Mouse (Mus musculus) adrenal gland, adult (tissue): ENCODE data around the gene Satb2.
"Not testable (repeated sequence)": the region's sequence is repeated elsewhere in the genome, so short reads cannot be mapped to it uniquely, and the experiment has no call there.

Experiments
- DNase-seq, 2 experiments: peaks; one replicate each; pipeline ENCODE4 v3.0.0; 2022 to 2023; ENCODE audit warnings: low spot score in 1 of 2; ENCODE audit not compliant: inconsistent age in 2 of 2

Gene Satb2

DNA sequence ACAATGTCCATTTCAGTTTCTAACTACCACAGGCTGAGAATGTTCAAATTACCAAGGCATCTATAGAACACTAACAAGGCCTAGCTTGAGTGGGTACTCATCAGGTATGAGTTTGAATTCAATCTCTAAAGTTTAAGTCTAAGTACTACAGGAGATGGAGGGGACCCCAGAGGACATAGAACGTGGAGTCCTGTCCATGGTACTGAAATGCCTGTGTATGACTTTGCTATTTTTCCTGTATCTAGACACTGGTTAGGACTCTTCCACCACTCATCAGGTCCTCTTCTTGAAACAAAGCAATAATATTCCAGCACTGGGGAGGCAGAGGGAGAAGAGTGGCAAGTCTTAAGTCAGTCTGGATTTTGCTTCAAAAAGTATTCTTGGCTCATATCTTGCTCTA, 139.5 kb downstream of the Satb2 start:
- no peak for DNase-seq

DNA sequence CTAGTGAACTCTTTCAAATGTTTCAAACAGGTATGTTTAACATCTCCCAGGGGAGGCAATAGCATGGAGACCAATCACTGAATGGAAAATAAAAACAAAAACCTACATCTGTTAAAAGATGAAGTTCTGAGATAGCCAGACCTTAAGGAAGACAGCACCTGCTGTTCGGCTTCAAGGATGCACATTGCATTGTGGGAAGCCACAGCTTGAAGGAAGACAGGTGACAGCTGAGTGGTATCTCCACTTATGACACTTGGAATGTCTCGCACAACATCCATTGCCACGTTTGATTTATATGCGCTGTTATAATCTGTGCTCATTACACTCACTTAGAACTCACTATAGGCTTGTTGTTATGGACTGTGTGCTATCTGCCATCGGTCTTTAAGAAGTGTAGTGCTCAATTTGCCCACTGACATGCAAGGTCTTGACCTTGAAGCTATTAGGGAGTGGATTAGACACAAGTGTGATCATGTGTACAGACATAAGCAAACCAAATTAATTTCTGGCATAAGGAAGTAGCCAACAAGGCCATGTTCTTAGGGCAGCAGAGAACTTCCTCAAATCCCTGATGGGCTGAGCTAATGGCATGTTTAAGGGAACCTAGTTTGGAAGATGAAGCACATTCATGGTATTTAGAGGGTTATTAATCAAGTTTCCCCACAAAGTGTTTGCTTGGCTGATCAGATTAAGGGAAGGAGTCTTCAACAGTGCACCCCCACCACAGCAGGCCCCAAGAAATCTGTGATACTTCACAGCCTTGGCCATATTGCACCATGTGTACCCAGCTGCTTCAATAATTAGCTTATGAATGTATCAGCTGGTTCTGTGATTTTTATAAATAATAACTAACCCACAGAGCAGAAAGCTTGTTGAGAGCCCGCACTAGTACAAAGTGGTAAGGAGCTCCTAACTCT, 144.2 kb downstream of the Satb2 start:
- DNase-seq = no peak

DNA sequence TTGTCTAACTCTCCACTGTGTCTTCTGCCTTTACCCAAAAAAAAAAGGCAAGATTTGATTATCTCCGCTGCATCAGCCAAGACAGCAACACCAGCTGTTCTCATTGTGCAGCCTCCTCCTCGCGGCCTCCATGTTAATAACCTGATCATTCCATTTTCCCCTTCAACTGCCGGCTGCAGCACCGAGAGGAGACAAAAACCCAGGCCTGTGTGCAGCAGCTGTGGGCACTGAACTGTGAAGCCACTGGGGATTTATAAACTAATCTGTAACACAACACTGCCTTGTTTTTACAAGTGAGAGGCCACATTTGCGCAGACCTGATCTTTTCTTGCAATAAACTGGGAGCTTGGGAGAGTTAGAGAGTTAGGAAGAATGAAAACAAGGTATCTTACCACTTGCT, 145.1 kb downstream of the Satb2 start:
- DNase-seq = no peak

DNA sequence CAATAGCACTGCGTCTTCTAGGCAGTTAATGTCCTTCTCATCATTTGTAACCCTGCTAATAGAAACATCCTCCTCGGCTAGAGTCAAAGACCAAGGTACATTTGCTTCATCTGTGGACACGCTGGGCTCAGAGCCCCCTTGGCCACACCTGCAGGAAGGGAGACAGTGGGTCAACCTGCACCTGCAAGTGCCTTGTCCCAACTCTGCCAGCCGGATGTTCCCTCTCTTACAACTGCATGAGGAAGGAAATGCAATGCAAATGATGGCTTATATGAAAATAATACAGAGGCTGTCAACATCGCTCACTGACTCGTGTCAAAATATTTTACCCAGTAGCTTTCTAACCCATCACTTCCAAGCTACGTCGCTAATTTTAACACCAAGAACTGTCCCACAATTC, 145.7 kb downstream of the Satb2 start:
- DNase-seq = no peak

DNA sequence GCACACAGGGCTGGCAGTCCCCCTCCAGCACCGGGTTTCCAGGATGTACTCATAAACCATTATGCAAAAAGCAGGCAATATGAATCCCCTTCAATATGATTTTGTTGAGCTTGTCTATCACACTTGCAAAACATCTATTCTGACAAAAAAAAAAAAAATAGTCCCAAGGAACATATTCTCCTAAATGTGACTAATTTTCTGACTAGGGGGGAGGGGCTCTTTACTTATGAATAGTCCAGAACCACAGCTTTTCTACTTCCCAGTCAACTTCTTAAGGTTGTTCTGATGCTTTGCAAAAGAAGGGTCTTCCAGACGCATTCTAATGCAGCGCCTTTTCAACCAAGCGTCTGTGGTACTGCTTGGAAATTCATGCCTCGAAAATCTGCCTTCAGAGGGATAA, 155.7 kb downstream of the Satb2 start:
- no peak for DNase-seq

DNA sequence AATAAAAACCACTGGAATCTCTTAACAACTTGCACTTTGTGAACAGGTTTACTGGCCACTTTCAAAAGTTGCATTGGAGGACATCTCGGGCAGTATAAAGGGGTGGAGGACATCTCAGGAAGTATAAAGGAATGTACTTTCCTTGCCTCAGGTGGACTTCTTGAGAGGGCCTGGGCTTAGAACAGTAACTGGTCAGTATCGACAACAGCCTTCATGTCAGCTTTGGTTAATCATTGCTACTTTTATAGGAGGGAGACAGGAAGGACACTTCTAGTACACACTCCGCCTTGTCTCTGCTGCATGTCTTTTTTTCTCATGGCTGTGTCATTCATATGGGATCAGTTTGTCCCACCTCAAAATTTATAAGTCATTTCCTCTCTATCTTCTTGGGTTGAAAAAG, 156.4 kb downstream of the Satb2 start:
- DNase-seq = no peak

DNA sequence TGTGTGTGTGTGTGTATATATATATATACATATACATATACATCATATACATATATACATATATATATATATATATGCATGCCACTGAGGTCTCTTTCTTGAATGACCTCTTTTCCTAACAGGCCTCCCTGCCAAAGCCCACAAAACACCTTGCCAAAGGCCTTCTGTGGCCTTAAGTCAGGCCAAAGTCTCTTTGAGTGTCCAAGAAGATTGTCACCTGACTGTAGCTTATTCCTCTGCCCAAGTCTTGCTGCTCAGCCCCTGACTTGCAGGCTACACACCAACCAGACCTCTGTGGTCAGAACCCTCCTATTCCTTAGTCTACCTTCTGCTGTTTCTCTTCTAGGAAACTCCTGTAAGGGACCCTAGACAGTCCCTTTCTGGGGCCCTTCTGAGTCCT, 164.9 kb downstream of the Satb2 start:
- DNase-seq = no peak

DNA sequence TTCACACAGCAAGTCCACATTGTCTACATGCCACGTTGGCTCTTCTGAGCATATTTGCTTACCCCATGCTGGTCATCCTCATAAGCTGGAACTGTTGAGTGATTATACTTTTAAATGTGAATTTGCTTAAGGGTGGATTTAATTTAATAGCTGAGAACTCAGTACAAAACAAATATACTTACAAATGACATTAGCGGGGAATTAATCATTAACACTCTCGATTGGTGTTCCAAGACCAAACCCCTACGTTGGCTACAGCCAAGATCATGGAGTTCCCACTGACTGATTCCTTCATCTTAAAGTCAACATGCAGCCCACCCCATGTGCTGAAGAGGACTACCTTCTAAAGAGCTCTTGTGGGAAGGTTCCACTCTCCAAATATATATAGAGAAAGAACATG, 165.5 kb downstream of the Satb2 start:
- no peak for DNase-seq

DNA sequence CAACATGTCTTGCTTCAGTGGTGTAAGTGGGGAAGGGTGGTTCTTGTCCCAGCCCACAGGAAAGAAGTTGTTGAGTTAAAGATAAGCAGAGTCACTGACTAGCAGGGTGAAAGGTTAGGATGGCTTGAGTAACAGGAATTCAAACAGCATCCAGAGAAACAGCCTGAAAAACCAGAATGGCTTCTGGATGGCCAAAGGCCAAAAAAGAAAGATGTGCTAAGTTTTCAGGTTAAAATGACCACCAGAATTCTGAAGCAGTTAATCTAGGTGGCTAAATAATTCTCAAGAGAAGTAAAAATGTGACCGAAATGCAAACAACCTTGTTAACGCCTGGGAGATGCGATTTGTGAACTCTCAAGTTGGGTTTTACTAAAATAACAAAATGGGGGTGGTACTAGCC, 167.0 kb downstream of the Satb2 start:
- no peak for DNase-seq

DNA sequence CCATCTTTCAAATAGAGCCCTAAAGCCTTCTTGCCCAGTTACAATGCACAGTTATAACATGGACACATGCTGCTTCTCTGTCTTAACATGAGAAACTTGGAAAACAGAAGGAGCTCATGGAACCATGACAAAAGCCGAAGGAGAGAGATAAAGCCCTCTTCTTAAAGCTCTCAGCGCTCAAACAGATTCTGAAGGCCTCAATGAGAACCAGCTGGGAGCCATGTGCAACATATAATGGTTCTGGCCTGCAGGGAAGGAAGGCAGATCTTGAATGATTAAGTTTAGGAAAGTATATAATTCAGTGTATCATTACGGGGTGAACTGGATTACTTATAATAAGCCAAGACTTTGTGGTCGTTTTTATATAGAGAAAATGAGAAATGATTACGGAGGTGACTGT, 172.4 kb downstream of the Satb2 start:
- no peak for DNase-seq

DNA sequence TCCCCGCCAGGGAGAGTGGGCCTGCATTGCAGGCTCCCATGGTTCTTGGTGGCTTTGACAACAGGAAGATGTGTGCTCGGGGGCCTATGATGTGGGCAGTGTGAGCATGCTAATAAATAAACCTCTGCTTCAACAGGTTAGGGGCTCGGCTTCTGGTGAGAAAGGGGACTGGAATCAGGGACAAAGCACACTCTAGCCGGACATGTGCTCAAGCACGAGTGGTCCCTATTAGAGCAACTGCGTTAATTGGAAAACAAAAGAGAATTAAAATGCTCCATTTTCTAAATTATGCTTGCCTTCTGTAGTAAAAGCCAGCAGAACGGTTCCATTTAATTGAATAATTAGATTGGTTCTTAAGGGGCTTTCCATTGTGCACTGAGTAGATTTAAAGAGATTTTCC, 177.8 kb downstream of the Satb2 start:
- DNase-seq = no peak

DNA sequence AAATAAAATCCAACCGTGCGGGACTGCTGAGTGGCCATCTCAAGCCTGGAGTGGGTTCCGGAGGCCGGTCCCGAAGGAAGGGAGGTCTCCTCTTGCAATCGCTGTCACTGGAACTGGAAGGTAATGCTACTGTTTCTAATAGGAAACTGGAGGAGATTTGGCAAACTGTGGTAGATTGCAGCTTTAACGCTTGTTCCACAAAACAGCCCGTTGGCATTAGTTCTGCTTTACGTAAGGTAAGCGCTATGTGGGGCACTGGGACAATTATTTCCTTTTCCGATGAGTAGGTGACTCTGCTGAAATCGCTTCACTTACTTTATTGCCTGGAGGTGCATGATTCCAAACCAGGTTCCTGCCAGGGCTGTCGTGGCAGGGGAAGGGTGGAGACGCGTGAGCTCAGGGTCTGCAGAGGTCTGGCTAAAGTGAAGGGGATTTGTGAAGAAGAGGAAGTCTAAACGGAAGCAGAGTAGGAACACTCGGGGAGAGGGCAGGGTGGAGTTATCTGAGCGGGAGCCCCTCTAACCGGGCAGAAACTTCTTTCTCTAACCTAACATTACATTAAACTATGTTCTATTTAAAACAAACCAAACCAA, 183.3 kb downstream of the Satb2 start:
- no peak for DNase-seq

DNA sequence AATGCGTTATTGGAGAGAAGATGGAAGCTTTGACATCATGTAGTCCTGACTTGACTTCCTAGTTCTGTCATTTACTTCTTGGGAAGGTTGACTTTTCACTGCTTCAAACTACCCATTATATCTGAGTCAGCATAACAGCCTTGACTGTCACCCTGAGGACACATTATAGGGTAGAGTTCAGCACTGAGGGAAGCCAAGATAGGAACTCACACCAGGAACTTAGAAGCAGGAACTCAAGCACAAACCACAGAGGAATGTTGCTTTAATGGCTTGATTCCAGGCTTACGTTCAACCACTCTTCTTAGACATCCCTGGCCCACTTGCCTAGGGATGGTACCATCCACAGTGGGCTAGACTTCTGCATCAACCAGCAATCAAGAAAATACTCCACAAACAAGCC, 188.8 kb downstream of the Satb2 start:
- no peak for DNase-seq

DNA sequence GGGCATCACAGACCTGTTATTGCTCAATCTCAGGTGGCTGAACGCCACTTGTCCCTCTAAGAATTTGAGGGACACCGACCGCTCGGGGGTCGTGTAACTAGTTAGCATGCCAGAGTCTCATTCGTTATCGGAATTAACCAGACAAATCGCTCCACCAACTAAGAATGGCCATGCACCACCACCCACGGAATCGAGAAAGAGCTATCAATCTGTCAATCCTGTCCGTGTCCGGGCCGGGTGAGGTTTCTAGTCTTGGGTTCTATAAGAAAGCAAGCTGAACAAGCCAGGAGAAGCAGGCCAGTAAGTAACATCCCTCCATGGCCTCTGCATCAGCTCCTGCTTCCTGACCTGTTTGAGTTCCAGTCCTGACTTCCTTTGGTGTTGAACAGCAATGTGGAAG, 196.3 kb downstream of the Satb2 start:
- not testable (repeated sequence) for DNase-seq

DNA sequence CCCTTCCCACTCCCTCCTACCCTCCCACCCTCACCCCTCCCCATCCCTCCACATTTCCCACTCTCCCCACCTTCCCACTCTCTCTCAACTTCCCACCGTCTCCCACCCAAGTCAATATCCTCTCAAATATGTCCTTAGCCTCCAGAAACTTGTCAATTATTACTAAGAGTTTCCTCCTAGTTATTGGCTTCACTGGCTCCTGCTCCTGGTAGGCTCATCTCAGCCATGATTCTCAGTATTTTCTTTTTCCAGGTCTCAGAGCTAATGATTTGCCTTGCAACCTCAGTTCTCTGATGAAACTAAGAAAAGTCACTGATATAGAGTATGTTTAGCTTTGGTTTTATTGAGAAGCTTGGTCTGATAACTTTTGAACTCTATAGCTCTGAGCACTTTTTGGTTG, 214.2 kb downstream of the Satb2 start:
- DNase-seq = no peak

DNA sequence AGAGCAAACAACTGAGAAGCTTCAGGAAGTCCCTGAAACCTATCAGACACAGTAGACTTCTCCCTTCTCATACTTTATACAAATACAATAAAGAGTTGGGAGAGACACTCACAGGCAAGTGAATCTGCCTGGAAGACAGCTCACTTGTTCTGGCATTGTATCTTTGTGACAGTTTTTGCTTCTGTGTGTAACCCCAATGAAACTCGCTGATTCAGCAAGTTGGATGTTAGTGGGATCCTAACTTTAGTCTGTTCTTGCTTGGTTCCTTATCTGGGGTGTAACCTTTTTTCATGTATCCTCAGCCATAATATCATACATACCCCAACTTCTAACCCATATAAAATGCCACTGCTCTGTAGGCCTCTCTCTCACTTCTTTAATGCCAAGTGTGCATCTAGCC, 216.9 kb downstream of the Satb2 start:
- DNase-seq = no peak

DNA sequence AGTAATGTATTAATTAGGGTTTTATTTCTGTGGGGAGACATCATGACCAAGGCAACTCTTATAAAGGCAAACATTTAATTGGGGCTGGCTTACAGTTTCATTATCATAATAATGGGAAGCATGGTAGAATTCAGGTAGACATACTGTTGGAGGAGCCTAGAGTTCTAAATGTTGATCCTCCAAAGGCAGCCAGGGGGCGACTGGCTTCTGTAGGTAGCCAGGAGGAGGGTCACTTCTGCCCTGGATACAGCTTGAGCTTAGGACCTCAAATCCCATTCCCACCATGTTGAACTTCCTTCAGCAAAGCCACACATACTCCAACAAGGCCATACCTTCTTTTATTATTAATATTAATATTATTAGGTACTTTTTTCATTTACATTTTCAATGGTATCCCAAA, 225.2 kb downstream of the Satb2 start:
- DNase-seq = no peak

DNA sequence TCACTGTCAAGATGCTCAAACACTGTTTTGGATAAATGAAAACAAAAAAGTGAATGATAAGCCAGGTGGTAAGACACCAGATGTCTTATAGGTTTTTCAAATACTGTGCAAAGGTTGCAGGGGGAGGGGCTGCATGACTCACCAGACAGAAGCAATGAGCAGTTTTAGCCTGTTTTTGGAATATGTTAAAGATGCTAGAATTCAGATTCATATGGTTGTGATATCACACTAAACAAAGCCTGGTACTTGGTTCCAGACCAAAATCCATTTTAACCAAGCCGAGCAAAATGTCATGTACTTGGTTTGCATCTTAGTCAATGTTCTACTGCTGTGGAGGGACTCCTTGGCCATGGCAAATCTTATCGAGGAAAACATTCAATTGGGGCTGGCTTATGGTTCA, 227.8 kb downstream of the Satb2 start:
- no peak for DNase-seq

DNA sequence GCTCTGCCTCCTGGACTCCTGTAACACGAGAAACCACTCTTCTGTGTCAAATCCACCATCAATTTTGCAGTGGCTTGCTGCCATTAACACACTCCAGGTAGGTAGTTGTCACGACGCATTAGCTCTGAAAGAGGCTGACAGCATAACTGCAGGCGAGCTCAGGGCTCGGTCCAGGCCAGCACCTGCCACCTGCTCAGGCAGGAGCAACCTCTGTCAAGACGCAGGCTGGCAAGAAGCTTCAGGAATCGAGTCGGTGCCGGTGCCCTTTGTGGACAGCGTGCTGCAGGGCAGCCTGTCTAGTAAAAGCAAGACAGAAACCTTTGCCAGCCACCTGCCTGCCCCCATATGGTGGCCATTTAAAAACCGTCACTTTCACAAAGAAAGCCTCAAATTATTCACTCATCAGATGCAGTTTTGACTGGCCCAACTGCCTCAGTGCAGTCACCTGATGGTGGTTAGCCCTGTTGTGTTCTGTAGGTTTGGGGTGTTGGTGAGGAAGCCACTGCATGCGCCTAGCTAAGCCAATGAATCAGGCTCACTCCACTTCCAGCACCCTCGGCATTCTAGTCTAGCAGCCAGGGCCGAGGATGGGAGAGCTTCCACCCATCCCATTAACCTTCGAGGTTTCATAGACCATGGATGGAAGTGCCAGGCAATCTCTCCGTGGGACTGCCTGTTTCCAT, 228.7 kb downstream of the Satb2 start:
- no peak for DNase-seq

DNA sequence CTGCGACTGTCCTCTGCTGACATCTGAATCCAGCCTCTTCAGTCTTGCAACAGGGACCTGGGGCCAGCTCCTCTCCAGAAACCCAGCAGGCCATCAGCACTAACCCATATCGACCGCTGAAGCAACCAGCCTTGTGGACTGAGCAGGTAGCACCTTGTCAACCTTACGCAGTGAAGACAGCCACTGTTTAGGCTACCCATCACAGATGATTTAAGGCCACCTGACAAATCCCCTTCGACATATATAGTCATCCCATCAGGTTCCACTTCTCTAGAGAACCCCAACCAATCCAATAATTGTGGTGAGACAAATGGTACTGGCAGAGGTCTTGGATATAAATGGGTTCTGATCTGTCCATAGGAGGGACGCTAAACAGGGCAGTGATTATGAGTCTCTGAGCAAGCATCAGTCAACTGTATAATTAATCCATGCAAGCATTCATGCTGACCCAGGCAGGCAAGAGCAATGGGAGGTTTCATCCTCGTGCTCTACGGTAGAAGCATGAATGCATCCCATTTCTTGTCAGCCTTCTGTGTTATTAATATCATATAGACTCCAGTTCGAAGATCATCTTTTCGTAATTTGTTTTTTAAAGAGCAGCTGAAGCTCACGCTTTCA, 229.5 kb downstream of the Satb2 start:
- no peak for DNase-seq
